Mouse (Mus musculus) thymus, postnatal 14 days (tissue): ENCODE results near the gene Add3.

Source experiments
- DNase-seq: peaks from one replicate; pipeline ENCODE4 v3.0.0; 2021

Gene Add3

DNA sequence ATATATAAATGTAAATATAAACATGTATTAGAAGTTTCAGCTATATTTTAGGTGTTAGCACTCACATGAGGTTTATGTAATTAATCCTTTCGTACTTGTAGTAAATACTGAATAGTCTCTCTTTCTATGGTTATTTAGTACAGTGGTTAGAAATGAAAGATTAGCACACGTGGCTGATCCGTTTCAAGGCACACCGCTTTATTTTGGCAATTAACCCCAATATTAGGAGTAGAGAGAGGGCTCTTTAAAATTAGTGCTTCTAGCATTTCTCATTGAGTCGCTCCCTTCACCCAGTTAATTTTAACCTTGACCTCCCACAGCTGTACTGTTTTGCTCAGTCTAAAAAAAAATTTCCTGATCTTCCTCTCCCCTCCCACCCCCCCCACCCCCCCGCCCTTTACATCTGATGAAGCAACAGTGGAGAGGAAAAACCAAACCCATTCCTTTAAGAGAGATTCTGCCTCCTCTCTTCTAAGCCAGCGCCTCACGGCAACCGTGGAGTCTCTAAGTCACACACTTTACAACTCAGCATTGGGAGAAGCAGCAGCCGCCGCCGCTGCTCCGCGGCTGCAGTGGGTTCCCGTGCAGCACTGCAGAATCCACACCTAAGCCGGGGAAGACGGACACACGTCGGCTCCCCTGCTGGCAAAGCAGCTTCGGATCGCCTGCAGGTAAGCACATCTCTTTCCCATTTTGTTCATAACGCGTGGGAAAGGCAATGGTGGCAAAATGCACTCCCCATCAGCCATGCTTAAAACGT is at the start of gene Add3:
Gene Add3, plus strand, starts transcription at position 400 of the 760 bp plus-strand sequence.
- peak; percentile 56 for DNase-seq

DNA sequence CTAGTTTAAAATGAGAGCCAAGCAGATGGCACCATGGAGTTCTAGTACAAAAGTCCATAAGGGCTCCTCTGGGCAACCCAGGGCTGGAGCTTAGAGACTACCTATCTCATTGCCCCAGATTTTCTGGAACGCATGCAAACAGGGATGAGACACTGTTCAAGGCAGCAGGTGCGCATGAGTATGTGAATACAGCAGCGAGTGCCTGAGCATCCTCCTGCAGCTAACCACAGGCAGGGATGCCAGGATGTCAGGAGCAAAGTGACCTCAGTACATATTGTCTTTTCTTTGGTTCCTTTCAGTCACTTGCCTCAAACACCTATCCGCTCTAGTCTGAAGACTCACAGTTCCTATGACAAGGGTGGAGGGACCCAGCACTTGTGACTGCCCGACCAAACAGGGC is 49.6 kb upstream of the Add3 start:
- DNase-seq = no peak

DNA sequence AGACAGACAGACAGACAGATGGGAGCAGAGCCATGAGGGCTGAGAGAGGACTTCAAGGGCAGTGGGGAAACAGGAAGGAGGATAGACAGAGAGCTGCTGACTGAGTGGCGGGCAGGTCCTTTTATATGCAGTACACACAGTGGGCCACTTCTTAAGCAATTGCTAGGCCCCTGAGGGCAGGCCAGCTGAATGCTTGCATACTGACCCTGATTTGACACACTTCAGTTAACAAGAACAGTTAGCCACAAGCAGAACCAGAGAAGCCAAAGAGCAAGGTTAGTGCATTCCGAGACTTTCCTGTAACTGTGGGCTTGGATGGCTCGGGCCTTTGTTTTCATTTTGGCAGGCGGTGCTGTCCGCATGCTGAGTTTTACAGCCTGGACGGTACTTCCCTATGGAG is 48.0 kb upstream of the Add3 start:
- DNase-seq = no peak

DNA sequence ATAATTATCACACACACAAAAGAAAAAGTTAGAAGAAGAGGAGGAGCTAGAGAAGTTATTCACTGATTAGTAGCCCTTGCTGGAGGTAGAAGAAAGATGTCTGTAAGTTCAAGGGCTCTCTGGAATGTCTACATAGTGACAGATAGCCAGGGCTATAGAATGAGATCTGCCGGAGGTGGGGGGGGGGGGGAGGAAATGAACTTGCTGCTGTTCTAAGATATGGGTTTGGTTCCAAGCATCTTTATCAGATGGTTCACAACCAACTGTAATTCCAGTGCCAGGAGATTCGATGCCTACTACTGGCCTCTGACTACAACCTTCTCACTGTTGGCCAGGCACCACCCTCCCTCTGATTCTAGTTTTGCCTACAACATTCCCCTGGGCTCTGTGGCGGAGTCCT is 46.9 kb upstream of the Add3 start:
- no peak for DNase-seq

DNA sequence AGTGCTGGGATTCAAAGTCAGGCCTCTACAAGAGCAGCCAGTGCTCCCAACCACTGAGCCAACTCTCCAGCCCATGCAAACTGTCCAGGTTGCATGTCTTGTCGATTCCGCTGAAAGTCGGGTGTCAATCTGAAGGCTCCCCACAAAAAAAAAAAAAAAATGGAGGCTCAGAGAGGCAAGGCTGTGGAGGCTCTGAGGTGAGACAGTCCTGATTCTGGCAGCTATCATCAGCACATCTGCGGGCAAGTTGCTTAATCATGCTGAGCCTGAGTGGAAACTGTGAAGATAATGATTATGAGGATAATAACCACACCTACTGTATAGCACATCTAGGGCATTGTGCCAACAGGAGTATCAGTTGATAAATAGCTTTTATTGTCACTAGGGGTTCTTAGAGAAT is 45.6 kb upstream of the Add3 start:
- DNase-seq = no peak

DNA sequence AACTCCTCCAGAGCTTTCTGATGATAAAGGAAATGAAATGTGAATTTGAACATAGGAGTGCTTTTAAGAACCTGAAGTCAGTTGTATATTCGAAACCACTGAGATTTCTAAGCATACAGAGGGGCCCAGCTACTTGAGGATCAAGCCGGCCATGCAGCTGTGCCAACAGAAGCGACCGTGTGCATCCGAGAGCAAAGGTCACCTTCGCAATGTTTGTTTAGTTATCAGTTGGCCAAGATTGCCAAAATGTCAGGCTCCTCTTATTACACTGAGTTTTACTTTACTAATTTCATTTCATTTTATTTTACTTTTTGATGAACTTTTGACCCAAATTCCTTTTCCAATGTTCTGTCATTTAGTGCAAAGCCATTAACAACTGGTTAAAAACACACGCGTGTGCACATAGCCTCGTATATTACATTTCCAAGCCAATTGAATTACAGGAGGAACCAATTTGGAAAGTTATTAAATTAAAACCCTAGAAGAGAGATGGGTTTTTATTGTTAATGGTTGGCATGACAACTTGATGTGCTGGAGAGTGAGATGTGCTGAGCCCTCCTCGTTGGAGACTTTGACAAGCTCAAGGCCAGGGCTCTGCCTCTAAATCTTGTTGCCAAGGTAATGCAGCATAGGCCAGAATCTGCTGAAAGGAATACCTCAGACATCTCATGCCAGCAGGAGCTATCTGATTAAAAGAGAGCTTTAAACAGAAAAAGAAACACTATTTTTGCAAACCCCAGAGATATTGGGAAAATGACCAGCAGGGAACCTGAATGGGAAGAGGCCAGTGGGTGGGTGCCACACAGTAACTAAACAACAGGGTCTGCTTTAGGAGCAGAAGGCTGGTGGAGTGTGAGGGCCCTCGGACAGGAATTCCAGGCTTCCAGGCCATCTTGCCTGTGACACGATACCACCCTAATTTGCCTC is 38.6 kb upstream of the Add3 start:
- DNase-seq = no peak

DNA sequence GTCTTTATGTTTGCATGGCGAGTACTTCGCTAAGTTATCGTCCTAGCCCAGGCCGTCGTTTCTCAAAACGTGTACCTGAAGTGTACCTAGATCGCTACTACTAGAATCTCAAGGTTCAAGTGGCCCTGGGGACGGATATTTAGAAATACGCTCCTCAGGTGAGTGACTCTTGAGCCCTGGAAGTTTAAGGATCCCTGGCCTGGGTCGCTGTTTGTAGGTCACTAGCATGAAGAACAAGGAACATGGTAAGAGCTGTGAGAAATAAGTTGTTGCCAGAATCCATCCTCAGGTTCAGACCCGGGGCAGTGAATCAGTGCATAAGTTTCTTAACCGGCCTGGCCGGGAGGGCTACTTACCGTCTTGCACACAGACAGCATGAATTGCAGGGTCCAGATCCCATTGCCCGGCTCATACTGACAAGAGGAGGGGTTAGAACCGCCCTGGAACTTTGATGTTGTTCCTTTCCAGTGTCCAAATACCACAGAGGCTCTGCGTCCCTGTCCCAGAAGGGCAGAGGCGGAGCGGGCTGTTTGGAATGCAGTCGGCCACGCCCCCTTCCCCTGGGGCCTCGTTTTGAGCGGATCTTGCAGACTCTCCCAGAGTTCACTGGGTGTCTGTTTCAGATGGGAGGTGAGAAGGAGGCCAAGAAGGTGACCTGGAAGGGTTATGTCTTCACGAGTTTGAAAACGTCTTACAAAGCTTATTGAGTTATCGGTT is 34.7 kb upstream of the Add3 start:
- DNase-seq = peak; percentile 10

DNA sequence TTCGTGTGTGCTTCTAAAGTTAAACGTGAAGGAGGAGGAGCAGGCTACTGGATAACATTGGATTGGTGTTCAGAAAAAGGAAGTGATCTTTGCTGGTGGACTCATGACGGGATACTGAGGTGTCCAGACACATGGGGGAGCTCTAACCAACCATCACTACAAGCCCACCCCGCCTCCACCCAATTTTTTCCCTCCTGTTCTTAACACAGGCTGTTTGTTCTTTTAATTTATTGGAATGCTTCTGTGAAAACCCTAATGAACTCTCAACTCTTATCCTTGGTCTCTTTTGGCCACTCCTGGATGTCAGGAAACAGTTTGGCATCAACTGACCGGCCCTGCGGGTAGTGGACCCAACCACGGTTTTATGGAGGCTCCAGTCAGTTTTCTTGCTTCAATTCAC is 33.3 kb upstream of the Add3 start:
- peak; percentile 48 for DNase-seq

DNA sequence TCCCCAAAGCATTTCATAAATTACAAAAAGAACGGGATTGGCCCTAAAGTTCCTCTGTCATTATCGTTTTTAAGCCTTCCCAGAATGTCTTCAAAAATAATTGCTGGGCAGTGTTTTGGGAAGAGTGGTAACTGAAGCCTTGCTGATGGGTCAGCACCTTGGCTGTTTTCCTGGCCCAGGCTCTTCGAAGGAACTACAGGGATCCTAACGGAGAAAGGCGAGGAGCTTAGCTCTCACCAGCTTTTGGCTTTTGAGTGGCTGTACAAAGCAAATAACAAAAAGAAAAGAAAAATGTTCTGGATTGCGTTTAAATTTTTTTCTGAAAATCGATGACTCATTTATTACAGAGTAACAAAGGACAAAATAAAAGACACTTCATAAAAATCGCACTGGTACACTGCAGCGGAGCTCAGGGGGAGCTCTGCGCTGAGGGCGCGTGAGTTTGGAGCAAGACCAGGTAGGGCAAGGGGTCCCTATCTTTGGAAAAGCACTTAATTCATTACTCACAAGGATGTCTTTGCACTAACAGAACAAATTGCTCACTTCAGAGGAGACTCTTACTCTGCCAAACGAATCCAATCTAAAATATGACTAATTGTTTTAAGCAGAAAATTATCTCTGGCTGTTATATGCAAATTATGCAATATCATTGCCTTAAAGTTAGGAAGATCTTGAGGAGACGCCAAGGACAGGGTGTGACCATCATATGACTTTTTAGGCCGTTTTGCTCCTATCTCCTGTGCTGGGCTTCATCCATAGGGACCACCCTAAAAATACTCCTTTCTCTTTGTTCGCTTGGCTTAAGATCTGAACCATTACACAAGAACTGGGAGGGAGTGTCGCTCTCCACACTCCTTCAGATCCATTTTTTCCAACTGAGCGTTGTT is 32.6 kb upstream of the Add3 start:
- no peak for DNase-seq

DNA sequence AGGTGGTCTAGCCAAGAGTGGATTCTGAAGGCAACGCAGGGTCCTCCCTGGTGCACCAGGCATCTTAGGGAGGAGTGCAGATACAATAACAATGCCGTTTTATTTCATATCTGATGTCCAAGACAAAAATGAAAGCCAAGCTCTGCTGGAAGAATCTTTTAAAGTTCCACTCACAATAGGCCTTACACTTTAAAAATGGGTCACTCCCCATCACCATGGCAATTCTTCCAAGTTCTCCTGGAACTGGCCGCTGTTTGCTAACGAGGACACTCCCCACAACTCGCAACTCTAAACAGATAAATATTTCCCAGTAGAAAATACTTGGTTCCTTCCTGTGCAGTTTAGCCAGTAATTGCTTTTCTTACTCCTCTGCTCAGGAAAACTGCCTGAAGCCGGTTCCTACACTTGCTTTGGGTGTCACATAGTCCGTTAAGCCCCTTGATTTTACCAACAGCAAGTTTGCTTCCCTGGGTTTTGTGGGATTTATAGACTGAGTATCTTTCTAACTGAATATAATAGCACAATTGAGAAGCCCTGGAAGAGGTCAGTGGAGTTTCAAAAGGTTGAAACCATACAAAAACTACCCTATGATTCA is 28.1 kb upstream of the Add3 start:
- DNase-seq = no peak

DNA sequence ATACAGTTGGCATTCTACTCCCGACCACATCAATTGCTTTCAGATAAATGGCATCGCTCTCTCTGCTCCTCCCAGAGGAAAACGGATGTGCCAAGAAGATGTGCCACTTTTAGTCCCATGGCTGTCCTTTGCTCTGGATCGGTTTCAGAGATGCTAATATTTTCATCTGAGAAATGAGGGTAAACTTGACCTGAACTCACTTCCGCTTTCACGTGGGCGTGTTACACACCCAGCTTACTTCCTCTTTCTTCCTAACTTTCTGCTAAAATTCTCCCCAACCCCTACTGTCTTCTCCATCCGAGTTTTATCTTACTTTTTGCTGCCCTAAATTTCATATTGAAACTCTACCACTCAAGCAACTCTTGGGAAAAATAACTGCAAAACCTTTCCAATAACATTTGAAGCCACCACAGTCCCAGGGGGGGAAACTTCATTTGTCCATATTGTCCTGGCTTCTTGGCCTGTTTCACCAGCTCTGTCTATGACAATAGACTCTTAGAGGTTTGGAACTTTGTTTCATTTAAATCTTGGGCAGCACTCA is 20.9 kb upstream of the Add3 start:
- peak; percentile 17 for DNase-seq

DNA sequence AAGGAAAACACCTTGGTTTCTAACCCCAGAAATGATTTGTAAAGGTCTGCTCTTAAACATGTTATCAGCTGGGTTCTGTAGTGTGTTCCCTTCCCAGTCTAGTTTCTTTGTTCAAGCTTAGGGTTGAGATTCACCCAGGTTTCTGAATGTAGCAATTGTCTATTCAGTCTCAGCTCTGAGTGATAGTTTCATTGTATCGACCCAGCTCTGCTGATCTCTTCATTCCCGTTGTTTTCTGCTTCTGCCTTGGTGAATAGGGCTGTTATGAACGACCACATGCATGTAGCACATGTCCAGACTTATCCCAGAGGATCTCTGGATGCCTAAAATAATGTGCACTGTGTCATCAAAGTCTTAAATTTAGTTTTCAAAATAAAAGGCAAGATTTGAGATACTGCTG is 19.8 kb upstream of the Add3 start:
- no peak for DNase-seq

DNA sequence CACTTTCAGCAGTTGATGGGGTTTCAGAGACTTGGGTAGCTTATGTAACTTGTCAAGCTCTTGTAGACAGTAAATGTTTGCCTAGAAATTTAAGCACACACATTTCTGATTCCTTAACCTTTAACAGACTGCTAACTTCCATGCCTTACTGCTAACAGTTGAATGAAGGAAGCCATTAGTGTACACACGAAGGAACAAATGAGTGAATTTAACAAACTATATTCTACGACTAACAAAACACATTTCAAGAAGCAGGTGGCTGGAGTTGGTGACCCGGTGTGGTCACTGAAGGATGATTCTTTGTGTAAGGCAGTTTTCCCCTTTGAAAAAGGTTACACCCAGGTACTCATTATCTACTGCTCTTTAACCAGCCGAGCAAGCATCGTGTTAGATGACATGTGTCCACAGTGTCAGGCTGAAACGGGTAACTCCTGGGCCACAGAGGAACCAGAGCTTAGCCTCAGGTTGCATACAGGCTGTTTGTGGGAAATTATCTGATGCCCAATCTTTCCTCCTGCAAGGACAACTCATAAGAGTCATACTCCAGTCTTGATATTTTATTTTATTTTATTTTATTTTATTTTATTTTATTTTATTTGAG is 17.5 kb upstream of the Add3 start:
- DNase-seq = no peak

DNA sequence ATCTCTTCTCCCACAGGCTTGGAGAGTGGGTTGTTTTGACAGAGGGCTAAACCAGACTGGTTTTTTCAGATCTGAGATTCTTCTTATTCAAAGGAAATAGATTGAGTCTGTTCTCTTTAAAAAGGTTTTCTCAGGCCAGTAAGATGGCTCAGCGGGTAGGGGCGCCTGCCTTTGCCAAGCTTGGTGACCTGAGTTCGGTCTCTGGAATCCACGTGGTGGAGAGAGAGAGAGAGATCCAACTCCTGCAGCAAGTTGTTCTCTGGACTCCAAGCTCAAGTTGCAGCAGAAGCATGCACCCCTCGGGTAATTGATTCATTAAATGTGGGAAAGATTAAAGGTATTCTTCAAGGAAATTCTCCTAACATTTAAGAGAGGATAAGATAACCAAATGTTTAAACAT is 16.9 kb upstream of the Add3 start:
- DNase-seq = no peak

DNA sequence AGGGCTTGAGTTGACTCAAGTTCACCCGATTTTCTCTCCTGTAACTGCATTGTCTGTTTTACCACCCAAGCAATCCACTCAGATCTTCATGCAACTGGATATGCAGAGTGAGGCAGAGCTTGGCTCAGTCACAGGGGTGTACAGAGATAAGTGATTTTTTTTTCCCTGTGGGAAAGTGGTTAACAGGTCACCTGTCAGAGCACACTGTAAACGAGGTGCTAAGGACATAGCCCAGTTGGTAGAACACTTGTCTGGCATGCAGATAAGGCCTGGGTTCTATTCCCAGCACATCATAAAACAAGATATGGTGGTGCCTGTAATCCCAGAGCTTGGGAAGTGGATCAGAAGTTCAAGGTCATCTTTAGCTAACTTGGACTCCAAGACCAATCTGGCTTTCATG is 14.6 kb upstream of the Add3 start:
- no peak for DNase-seq

DNA sequence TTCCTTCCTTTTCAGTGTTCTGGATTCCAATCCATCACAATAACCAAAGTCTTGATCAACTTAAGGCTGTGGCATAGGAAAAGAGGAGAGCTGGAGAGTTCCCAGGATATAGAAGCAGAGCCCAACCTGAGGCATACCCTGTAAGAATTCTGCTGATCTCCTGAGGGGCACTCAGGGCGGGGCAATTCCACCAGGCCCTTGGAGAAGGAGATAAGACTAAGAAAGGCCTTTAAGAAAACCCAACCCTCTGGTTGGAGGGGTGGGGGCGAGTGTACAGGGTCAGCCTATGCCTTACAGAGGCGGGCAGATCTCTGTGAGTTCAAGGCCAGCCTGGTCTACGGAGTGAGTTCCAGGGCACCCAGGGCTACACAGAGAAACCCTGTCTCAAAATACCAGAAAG is 13.7 kb upstream of the Add3 start:
- no peak for DNase-seq

DNA sequence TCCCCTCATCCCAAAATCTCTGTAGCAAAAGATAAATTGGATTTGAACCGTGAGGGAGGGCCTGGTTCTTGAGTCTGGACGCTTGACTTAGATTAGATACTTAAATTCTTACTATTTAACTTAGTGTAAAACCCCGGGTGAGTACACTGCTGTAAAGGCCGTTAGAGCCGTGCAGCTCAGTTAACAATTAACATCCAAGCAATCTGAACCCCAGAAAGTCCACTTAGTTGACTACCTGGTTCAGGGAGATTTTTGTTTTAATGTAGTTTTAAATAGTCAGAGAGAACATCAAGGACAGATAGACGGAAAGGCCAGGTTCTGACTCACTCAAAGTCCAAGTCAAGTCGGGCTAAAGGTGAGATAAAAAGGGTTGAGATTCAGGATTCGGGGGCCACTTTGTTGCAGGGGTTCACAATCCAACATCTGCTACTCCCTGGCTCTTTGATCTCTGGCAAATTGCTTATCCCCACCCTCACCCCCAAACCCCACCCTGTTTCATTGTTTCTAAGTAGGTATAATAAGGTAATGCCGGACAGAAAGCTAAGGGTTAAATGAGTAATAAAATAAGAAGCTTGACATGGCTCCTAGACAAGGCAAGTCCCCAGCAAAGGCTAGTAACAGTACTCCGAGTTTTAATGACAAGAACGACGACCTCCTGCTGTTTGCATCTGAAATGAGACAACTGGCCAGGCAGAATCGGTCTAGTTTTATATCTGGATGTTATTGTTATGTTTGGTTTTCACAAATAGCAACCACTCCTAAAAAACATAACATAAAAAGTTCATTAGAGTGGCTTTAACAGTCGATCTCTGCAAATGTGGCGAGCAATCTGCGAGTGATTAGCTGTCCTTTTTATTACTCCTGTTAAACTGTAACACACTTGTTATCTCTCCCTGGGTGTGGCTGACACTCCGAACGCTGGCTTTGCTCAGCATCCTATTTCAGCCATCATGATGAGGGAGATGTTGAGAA is 12.6 kb upstream of the Add3 start:
- no peak for DNase-seq

DNA sequence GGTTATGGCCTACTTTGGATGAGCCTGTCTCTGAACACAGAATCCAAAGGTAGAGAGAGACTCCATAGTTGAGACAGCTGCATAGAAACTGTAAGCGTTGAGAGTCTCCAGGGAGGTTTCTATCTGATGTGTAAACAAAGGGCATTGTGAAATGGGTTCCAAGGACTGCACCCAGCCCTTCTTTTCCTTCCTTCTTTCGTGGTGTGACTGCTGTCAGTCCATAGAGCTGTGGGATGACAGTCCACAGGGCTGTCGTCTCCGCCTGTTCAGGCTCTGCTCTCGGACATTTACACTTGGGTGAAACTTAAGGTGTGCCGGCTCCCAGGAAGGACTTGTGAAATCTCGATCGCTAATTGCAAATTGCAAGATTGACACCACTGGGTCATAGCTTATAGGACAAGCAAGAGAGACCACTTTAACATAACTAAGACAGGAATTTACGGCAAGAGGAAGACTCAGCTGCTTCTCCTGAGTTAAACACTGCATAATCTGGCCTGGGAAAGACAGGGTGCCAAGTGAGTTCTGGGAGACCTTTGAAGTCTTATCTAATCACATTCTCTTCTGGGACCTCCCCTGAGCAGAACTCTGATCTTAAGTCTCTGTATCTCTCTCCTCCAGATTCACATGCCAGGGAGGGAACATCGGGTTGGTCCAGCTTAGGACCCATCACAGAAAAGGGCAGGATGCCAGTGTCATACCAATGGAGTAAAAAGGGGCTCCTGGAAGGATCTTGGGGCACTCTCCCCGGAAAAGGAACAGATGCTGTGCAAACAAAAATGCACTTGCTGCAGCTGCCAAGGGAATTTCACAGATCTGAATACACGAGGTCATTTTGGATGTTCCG is 11.5 kb upstream of the Add3 start:
- DNase-seq = no peak
